Mouse (Mus musculus) midbrain, embryonic 13.5 days (tissue): Measurements from ENCODE around the gene Tnfaip8l2. TPM values are rescaled to one million over a fixed set of nuclear protein-coding genes. Genes with fewer than 3 reads are reported as not detected.

Experiments
- ATAC-seq: fragments of 200-750 bp; cut with Nextera tagmentation; 2 replicates; pipeline ENCODE4 v1.8.0; 2017; ENCODE audit warnings: mild to moderate bottlenecking, moderate TSS enrichment, moderate library complexity
- H3K27ac ChIP-seq: fragments of 300-500 bp; sonication (generic); 2 replicates; pipeline ENCODE4 v1.5.1; 2015; ENCODE audit warnings: inconsistent platforms, mild to moderate bottlenecking, moderate library complexity
- H3K27me3 ChIP-seq: fragments of 300-500 bp; sonication (generic); 2 replicates; pipeline ENCODE4 v1.6.1; 2015; ENCODE audit warnings: mild to moderate bottlenecking, inconsistent platforms
- H3K36me3 ChIP-seq: fragments of 300-500 bp; sonication (generic); 2 replicates; pipeline ENCODE4 v1.6.1; 2015; ENCODE audit warnings: mild to moderate bottlenecking, inconsistent platforms
- H3K4me1 ChIP-seq: fragments of 300-500 bp; sonication (generic); replicated peaks from 2 replicates; pipeline ENCODE4 v1.6.1; 2015; ENCODE audit warnings: inconsistent platforms
- H3K4me2 ChIP-seq: fragments of 300-500 bp; sonication (generic); replicated peaks from 2 replicates; pipeline ENCODE4 v1.6.1; 2015; ENCODE audit warnings: moderate library complexity, mild to moderate bottlenecking, inconsistent platforms
- H3K4me3 ChIP-seq: fragments of 300-500 bp; sonication (generic); replicated peaks from 2 replicates; pipeline ENCODE4 v1.5.1; 2015; ENCODE audit warnings: mild to moderate bottlenecking, inconsistent platforms
- H3K9ac ChIP-seq: fragments of 300-500 bp; sonication (generic); replicated peaks from 2 replicates; pipeline ENCODE4 v1.6.1; 2015; ENCODE audit warnings: mild to moderate bottlenecking, inconsistent platforms
- H3K9me3 ChIP-seq: fragments of 300-500 bp; sonication (generic); 2 replicates; pipeline ENCODE4 v1.6.1; 2016; ENCODE audit warnings: mild to moderate bottlenecking, inconsistent platforms
- WGBS: fragments of 180-500 bp; shearing (Covaris S2); methylation state at CpG from one replicate; pipeline ENCODE4 v1.1.7; 2015; 5-methylcytosine and 5-hydroxymethylcytosine counted together
- polyA plus RNA-seq: library from polyadenylated mRNA; unstranded; fragments of >200 nt; fragmentation: Nextera tagmentation; extraction: Ambion mirVana; gene quantifications from 2 replicates; pipeline ENCODE4 v1.2.1, GENCODE M21; 2015

Tnfaip8l2 gene
- polyA plus RNA-seq, 1 experiment from 2014 or later: 2.8 TPM

- H3K4me3 ChIP-seq: peak overlapping the region; percentile 5; the same call in 1 of the 2 replicates
- no peak overlapping the region for H3K27ac ChIP-seq
- H3K9ac ChIP-seq: peak overlapping the region; percentile 28; the same call in 1 of the 2 replicates
- peaks cover 21% of the 10 kb centered on the region for H3K4me1 ChIP-seq
- H3K9me3 ChIP-seq: no peaks in the 10 kb centered on the region
- H3K4me2 ChIP-seq: peak overlapping the region; percentile 41; the same call in 1 of the 2 replicates
- H3K36me3 ChIP-seq: peaks cover 60% of the 10 kb centered on the region
- WGBS: 14% methylated on average over 78 of the region's 84 CpGs
- peak; percentile 17 for ATAC-seq
- H3K27me3 ChIP-seq: peaks cover 64% of the 10 kb centered on the region
Observed at GRCm38 (mm10) chr3:95172526-95173255, 30.5 kb upstream of the Tnfaip8l2 start.

- Histone ChIP-seq H3K9ac (no peak overlapping the region), H3K4me1 (peaks cover 21% of the 10 kb centered on the region), H3K27ac (no peak overlapping the region), H3K4me2 (no peak overlapping the region), H3K36me3 (peaks cover 75% of the 10 kb centered on the region), H3K9me3 (no peaks in the 10 kb centered on the region), H3K27me3 (peaks cover 64% of the 10 kb centered on the region), H3K4me3 (no peak overlapping the region)
- 84% methylated on average over 6 of the region's 6 CpGs for WGBS
- ATAC-seq: no peak
Observed at GRCm38 (mm10) chr3:95171105-95171504, 28.9 kb upstream of the Tnfaip8l2 start.

- no peak for ATAC-seq
- Histone ChIP-seq H3K4me3 (no peak overlapping the region), H3K27me3 (peaks cover 64% of the 10 kb centered on the region), H3K9me3 (no peaks in the 10 kb centered on the region), H3K9ac (no peak overlapping the region), H3K27ac (no peak overlapping the region), H3K4me2 (no peak overlapping the region), H3K4me1 (peaks cover 22% of the 10 kb centered on the region), H3K36me3 (peaks cover 86% of the 10 kb centered on the region)
- WGBS: 91% methylated on average over 10 of the region's 10 CpGs
Observed at GRCm38 (mm10) chr3:95169996-95170395, 27.8 kb upstream of the Tnfaip8l2 start.

GRCm38 (mm10) chr3:95164840-95165239 lies 22.7 kb upstream of the Tnfaip8l2 start:
- peaks cover 21% of the 10 kb centered on the region for H3K27me3 ChIP-seq
- no peak overlapping the region for H3K4me3 ChIP-seq
- H3K27ac ChIP-seq: no peak overlapping the region
- no peak for ATAC-seq
- no peak overlapping the region for H3K9ac ChIP-seq
- 88% methylated on average over 5 of the region's 5 CpGs for WGBS
- no peaks in the 10 kb centered on the region for H3K9me3 ChIP-seq
- H3K4me2 ChIP-seq: no peak overlapping the region
- H3K4me1 ChIP-seq: peaks cover 36% of the 10 kb centered on the region
- H3K36me3 ChIP-seq: peaks cover 59% of the 10 kb centered on the region

GRCm38 (mm10) chr3:95164256-95164550 lies 22.0 kb upstream of the Tnfaip8l2 start:
- Histone ChIP-seq H3K4me3 (no peak overlapping the region), H3K4me2 (peak overlapping the region; percentile 82)

GRCm38 (mm10) chr3:95163419-95164255 lies 21.5 kb upstream of the Tnfaip8l2 start:
- ATAC-seq: no peak
- 62% methylated on average over 11 of the region's 11 CpGs for WGBS
- Histone ChIP-seq H3K4me2 (peak overlapping the region; percentile 82), H3K36me3 (peaks cover 47% of the 10 kb centered on the region), H3K9me3 (no peaks in the 10 kb centered on the region), H3K4me1 (peaks cover 44% of the 10 kb centered on the region), H3K9ac (peak overlapping the region; percentile 89), H3K27me3 (peaks cover 9% of the 10 kb centered on the region), H3K27ac (no peak overlapping the region), H3K4me3 (peak overlapping the region; percentile 89)

More at GRCm38 (mm10) chr3:95164256-95164550, 22.0 kb upstream of the Tnfaip8l2 start:
- Histone ChIP-seq H3K36me3 (peaks cover 53% of the 10 kb centered on the region), H3K27ac (no peak overlapping the region), H3K9ac (peak overlapping the region; percentile 89; the same call in 1 of the 2 replicates), H3K9me3 (no peaks in the 10 kb centered on the region), H3K4me1 (peaks cover 43% of the 10 kb centered on the region), H3K27me3 (peaks cover 14% of the 10 kb centered on the region)
- 61% methylated on average over 5 of the region's 5 CpGs for WGBS
- ATAC-seq: no peak

- Histone ChIP-seq H3K27ac (peak overlapping the region; percentile 82), H3K9ac (peak overlapping the region; percentile 89), H3K4me2 (peak overlapping the region; percentile 82), H3K9me3 (no peaks in the 10 kb centered on the region), H3K36me3 (peaks cover 33% of the 10 kb centered on the region), H3K27me3 (no peaks in the 10 kb centered on the region), H3K4me3 (peak overlapping the region; percentile 89), H3K4me1 (peaks cover 44% of the 10 kb centered on the region)
- ATAC-seq: no peak
- 25% methylated on average over 2 of the region's 2 CpGs for WGBS
Observed at GRCm38 (mm10) chr3:95162345-95162628, 20.1 kb upstream of the Tnfaip8l2 start.

GRCm38 (mm10) chr3:95161618-95162344 lies 19.6 kb upstream of the Tnfaip8l2 start:
- peak; percentile 7; the same call in 1 of the 2 replicates for ATAC-seq
- H3K9me3 ChIP-seq: no peaks in the 10 kb centered on the region
- peak overlapping the region; percentile 82 for H3K4me2 ChIP-seq
- H3K4me1 ChIP-seq: peaks cover 44% of the 10 kb centered on the region
- 5% methylated on average over 9 of the region's 9 CpGs for WGBS
- H3K27ac ChIP-seq: peak overlapping the region; percentile 82
- H3K9ac ChIP-seq: peak overlapping the region; percentile 89
- peaks cover 28% of the 10 kb centered on the region for H3K36me3 ChIP-seq
- no peaks in the 10 kb centered on the region for H3K27me3 ChIP-seq
- peak overlapping the region; percentile 89 for H3K4me3 ChIP-seq

GRCm38 (mm10) chr3:95161041-95161551 lies 18.9 kb upstream of the Tnfaip8l2 start:
- Histone ChIP-seq H3K9me3 (no peaks in the 10 kb centered on the region), H3K9ac (peak overlapping the region; percentile 89), H3K4me1 (peaks cover 44% of the 10 kb centered on the region), H3K27ac (peak overlapping the region; percentile 82), H3K4me2 (peak overlapping the region; percentile 82), H3K36me3 (peaks cover 22% of the 10 kb centered on the region), H3K4me3 (peak overlapping the region; percentile 89), H3K27me3 (no peaks in the 10 kb centered on the region)
- 1% methylated on average over 30 of the region's 30 CpGs for WGBS
- peak; percentile 47 for ATAC-seq

GRCm38 (mm10) chr3:95159987-95160963 lies 18.1 kb upstream of the Tnfaip8l2 start, which contains the start of gene Sema6c:
Gene Sema6c, plus strand, starts transcription at chr3:95160457.
- H3K4me2 ChIP-seq: peak within 1 kb of the TSS; percentile 82
- peak within 1 kb of the TSS; percentile 82 for H3K27ac ChIP-seq
- peak within 1 kb of the TSS; percentile 89 for H3K4me3 ChIP-seq
- no peaks in the 10 kb centered on the region for H3K27me3 ChIP-seq
- no peaks in the 10 kb centered on the region for H3K9me3 ChIP-seq
- under 1% methylated on average over 66 of the region's 66 CpGs for WGBS
- peaks cover 13% of the 10 kb centered on the region for H3K36me3 ChIP-seq
- peaks cover 44% of the 10 kb centered on the region for H3K4me1 ChIP-seq
- ATAC-seq: peak; percentile 98
- peak within 1 kb of the TSS; percentile 89 for H3K9ac ChIP-seq
